Mouse (Mus musculus): ENCODE results near the gene Rab30. TPM values are rescaled to one million over a fixed set of nuclear protein-coding genes. Genes with fewer than 3 reads are reported as not detected.
"Not testable (repeated sequence)": the region's sequence is repeated elsewhere in the genome, so short reads cannot be mapped to it uniquely, and the experiment has no call there.

Gene Rab30
- polyA plus RNA-seq, 1 experiment from 2014 or later: 19.8 TPM

DNA sequence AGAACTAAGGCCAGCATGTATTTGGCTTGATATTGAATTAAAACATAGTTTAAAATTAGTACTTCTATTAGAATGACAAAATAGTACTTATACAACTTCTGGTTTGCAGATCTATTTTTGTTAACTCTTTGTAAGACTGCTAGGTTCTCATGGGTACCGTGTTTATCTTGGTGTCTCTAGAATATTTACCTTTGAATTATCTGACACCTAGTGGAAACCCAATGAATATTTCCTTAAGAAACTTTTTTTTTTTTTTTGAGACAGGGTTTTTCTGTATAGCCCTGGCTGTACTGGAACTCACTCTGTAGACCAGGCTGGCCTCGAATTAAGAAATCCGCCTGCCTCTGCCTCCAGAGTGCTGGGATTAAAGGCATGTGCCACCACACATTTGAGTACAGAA is 11.8 kb upstream of the Rab30 start:
- not testable (repeated sequence) for H3K9me3 ChIP-seq (replicated peaks); H3K9ac ChIP-seq; H3K4me2 ChIP-seq; ATAC-seq; H3K4me3 ChIP-seq; H3K27me3 ChIP-seq; H3K27ac ChIP-seq; H3K4me1 ChIP-seq
- H3K36me3 ChIP-seq (ENCODE audit: poor library complexity, severe bottlenecking): peaks cover 13% of the 10 kb centered on the region; the same call in 1 of the 2 replicates
- WGBS: 82% methylated on average over 3 of the region's 3 CpGs

DNA sequence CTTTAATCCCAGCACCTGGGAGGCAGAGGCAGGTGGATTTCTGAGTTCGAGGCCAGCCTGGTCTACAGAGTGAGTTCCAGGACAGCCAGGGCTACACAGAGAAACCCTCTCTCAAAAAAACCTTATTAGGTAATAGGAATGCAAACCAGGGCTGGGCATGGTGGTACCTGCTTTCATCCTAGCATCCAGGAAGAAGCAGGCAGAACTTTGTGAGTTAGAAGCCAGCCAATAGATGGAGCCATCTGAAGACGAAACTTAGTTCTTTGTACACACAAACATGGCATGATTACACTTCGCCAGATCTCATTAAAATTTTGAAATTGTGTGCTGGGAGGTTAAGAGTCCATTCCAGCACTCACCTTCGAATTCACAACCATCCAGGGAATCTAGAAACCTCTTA is 10.9 kb upstream of the Rab30 start:
- Histone ChIP-seq H3K27ac (no peak overlapping the region), H3K4me3 (no peak overlapping the region), H3K4me2 (no peak overlapping the region), H3K4me1 (no peaks in the 10 kb centered on the region), H3K36me3 (ENCODE audit: poor library complexity, severe bottlenecking) (peaks cover 13% of the 10 kb centered on the region; the same call in 1 of the 2 replicates), H3K9me3 (replicated peaks) (no peaks in the 10 kb centered on the region), H3K9ac (no peak overlapping the region), H3K27me3 (no peaks in the 10 kb centered on the region)
- 76% methylated on average over 4 of the region's 4 CpGs for WGBS
- 0 out of 2 replicates have a peak, but pooled peaks have one; percentile 7 for ATAC-seq

- ATAC-seq: peak; percentile 3
- H3K27ac ChIP-seq: no peak overlapping the region
- H3K36me3 ChIP-seq (ENCODE audit: poor library complexity, severe bottlenecking): peaks cover 18% of the 10 kb centered on the region; the same call in 1 of the 2 replicates
- no peaks in the 10 kb centered on the region for H3K4me1 ChIP-seq
- no peaks in the 10 kb centered on the region for H3K27me3 ChIP-seq
- H3K4me3 ChIP-seq: no peak overlapping the region
- no peaks in the 10 kb centered on the region for H3K9me3 ChIP-seq (replicated peaks)
- no peak overlapping the region for H3K4me2 ChIP-seq
- no peak overlapping the region for H3K9ac ChIP-seq
- 72% methylated on average over 3 of the region's 3 CpGs for WGBS
Observed at GRCm38 (mm10) chr7:92730959-92731358, 10.4 kb upstream of the Rab30 start.

GRCm38 (mm10) chr7:92732136-92732535 is 9.3 kb upstream of the Rab30 start:
- no peaks in the 10 kb centered on the region for H3K27me3 ChIP-seq
- H3K9ac ChIP-seq: no peak overlapping the region
- no peak overlapping the region for H3K4me2 ChIP-seq
- 93% methylated on average over 7 of the region's 7 CpGs for whole genome bisulfite sequencing
- no peaks in the 10 kb centered on the region for H3K9me3 ChIP-seq (replicated peaks)
- H3K27ac ChIP-seq: no peak overlapping the region
- peaks cover 3% of the 10 kb centered on the region; the same call in 1 of the 2 replicates for H3K4me1 ChIP-seq
- H3K36me3 ChIP-seq (ENCODE audit: poor library complexity, severe bottlenecking): peaks cover 23% of the 10 kb centered on the region
- H3K4me3 ChIP-seq: no peak overlapping the region
- ATAC-seq: no peak

GRCm38 (mm10) chr7:92737560-92737959 is 3.8 kb upstream of the Rab30 start:
- no peak overlapping the region for H3K9ac ChIP-seq

GRCm38 (mm10) chr7:92739956-92740355 is 1.4 kb upstream of the Rab30 start:
- Histone ChIP-seq H3K4me2 (peak overlapping the region; percentile 63), H3K4me3 (peak overlapping the region; percentile 85), H3K9me3 (replicated peaks) (no peaks in the 10 kb centered on the region), H3K27ac (no peak overlapping the region), H3K4me1 (peaks cover 41% of the 10 kb centered on the region), H3K9ac (peak overlapping the region; percentile 98), H3K36me3 (ENCODE audit: poor library complexity, severe bottlenecking) (peaks cover 16% of the 10 kb centered on the region; the same call in 1 of the 2 replicates), H3K27me3 (no peaks in the 10 kb centered on the region)
- WGBS: 31% methylated on average over 6 of the region's 6 CpGs
- ATAC-seq: no peak

More at GRCm38 (mm10) chr7:92737560-92737959, 3.8 kb upstream of the Rab30 start:
- peaks cover 26% of the 10 kb centered on the region for H3K36me3 ChIP-seq (ENCODE audit: poor library complexity, severe bottlenecking)
- no peak overlapping the region for H3K27ac ChIP-seq
- no peak for ATAC-seq
- no peaks in the 10 kb centered on the region for H3K27me3 ChIP-seq
- peaks cover 28% of the 10 kb centered on the region for H3K4me1 ChIP-seq
- no peak overlapping the region for H3K4me3 ChIP-seq
- WGBS: 80% methylated on average over 1 of the region's 1 CpGs
- H3K9me3 ChIP-seq (replicated peaks): no peaks in the 10 kb centered on the region
- peak overlapping the region; percentile 5; the same call in 1 of the 2 replicates for H3K4me2 ChIP-seq

DNA sequence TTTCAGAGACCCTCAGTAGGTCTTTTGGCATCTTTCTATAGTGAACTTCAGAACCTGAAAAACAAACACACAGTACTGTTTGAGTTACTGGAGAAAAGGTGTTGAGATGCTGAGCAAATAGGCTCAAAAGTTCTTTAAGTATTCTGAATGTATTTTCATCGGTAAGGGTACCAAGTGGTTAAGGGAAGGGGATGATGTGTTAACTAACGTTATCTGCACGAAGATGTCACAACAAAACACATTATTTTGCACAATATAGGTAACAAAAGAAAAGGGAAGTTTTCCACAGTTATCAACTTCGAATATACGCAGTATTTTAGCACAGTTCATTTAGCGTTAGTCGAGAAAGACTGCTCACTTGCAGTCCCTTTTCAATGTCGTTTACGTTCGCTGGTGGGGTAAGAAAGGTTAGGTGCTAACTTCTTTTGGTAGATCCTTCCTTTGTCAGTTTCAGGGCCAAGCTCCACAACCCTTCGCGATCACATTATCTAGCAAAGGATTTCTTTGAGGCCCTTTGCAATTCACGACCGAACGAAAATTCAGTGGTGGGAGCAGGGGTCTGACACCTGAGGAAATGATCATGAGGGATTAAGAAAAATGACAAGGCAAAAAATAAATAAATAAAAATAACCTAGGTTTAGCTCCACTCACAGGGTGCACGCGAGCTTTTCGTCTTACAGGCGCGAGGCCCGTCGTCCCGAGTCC is 840 bp upstream of the Rab30 start:
- no peaks in the 10 kb centered on the region for H3K9me3 ChIP-seq (replicated peaks)
- under 1% methylated on average over 23 of the region's 23 CpGs for WGBS
- peak overlapping the region; percentile 63 for H3K4me2 ChIP-seq
- H3K4me3 ChIP-seq: peak overlapping the region; percentile 85
- H3K27me3 ChIP-seq: no peaks in the 10 kb centered on the region
- H3K36me3 ChIP-seq (ENCODE audit: poor library complexity, severe bottlenecking): peaks cover 15% of the 10 kb centered on the region; the same call in 1 of the 2 replicates
- H3K9ac ChIP-seq: peak overlapping the region; percentile 98
- H3K27ac ChIP-seq: peak overlapping the region; percentile 95
- ATAC-seq: no peak
- H3K4me1 ChIP-seq: peaks cover 41% of the 10 kb centered on the region

GRCm38 (mm10) chr7:92741861-92742249 is 452 bp downstream of the Rab30 start:
- Histone ChIP-seq H3K36me3 (ENCODE audit: poor library complexity, severe bottlenecking) (peaks cover 8% of the 10 kb centered on the region; the same call in 1 of the 2 replicates), H3K4me3 (peak overlapping the region; percentile 85), H3K27me3 (no peaks in the 10 kb centered on the region), H3K4me1 (peaks cover 38% of the 10 kb centered on the region), H3K9me3 (replicated peaks) (no peaks in the 10 kb centered on the region), H3K9ac (peak overlapping the region; percentile 70), H3K4me2 (peak overlapping the region; percentile 63), H3K27ac (peak overlapping the region; percentile 68)
- peak; percentile 29 for ATAC-seq
- WGBS: 0% methylated on average over 9 of the region's 9 CpGs

GRCm38 (mm10) chr7:92742341-92742741 is 938 bp downstream of the Rab30 start:
- H3K27ac ChIP-seq: no peak overlapping the region
- H3K4me2 ChIP-seq: peak overlapping the region; percentile 63
- peaks cover 38% of the 10 kb centered on the region for H3K4me1 ChIP-seq
- no peaks in the 10 kb centered on the region for H3K9me3 ChIP-seq (replicated peaks)
- peak overlapping the region; percentile 70 for H3K9ac ChIP-seq
- H3K4me3 ChIP-seq: peak overlapping the region; percentile 85
- ATAC-seq: no peak
- no peaks in the 10 kb centered on the region for H3K27me3 ChIP-seq
- H3K36me3 ChIP-seq (ENCODE audit: poor library complexity, severe bottlenecking): peaks cover 6% of the 10 kb centered on the region; the same call in 1 of the 2 replicates
- 0% methylated on average over 16 of the region's 16 CpGs for WGBS

DNA sequence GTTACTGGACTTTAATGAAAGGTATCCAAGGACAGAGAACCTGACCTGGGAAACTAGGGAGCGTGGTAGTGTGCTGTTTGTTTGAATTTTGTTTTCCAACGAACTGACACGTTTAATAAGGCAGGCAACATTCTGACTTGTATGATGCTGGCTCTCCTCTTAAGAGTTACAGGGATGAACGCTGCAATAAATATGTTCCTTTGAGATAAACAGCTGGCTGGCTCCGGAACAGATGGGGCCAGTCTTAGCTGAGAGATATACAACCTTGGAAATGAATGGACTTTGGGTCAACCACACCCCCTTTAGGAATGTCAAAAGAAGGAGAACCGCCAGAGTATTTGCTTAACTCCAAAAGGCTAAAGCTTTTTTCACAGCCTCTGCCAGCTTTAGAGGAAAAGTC is 1.4 kb downstream of the Rab30 start:
- Histone ChIP-seq H3K27ac (no peak overlapping the region), H3K9me3 (replicated peaks) (no peaks in the 10 kb centered on the region), H3K4me2 (peak overlapping the region; percentile 63), H3K4me1 (peaks cover 36% of the 10 kb centered on the region), H3K27me3 (no peaks in the 10 kb centered on the region), H3K36me3 (ENCODE audit: poor library complexity, severe bottlenecking) (peaks cover 6% of the 10 kb centered on the region; the same call in 1 of the 2 replicates), H3K4me3 (peak overlapping the region; percentile 85), H3K9ac (peak overlapping the region; percentile 70)
- WGBS: 2% methylated on average over 6 of the region's 6 CpGs
- ATAC-seq: no peak

- ATAC-seq: no peak
- H3K27ac ChIP-seq: no peak overlapping the region
- H3K4me3 ChIP-seq: peak overlapping the region; percentile 85
- H3K4me2 ChIP-seq: peak overlapping the region; percentile 63
- H3K27me3 ChIP-seq: no peaks in the 10 kb centered on the region
- peak overlapping the region; percentile 70 for H3K9ac ChIP-seq
- peaks cover 30% of the 10 kb centered on the region for H3K4me1 ChIP-seq
- no peaks in the 10 kb centered on the region for H3K9me3 ChIP-seq (replicated peaks)
- peaks cover under 1% of the 10 kb centered on the region; the same call in 1 of the 2 replicates for H3K36me3 ChIP-seq (ENCODE audit: poor library complexity, severe bottlenecking)
- 3% methylated on average over 6 of the region's 6 CpGs for WGBS
Observed at GRCm38 (mm10) chr7:92743325-92743724, 1.9 kb downstream of the Rab30 start.

DNA sequence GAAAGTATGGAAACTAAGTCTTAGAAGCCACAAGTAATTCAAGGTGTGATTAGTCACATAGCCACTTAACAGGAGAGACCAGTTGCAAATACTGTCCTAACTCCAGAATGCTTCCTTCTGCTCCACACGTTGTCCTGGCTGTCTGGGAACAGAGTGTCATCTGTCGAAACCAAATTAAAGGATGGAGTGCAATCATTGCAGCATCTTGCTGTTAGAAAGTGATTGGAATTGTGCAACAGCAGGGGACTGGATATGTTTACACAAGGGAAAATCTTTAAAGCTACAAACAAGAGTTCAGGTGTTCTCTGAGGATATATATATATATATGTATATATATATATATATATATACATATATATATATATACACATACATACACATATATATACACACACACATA is 9.0 kb downstream of the Rab30 start:
- no peaks in the 10 kb centered on the region for H3K36me3 ChIP-seq (ENCODE audit: poor library complexity, severe bottlenecking)
- H3K4me2 ChIP-seq: no peak overlapping the region
- H3K9me3 ChIP-seq (replicated peaks): no peaks in the 10 kb centered on the region
- no peak overlapping the region for H3K9ac ChIP-seq
- no peak overlapping the region for H3K4me3 ChIP-seq
- H3K27me3 ChIP-seq: no peaks in the 10 kb centered on the region
- no peak for ATAC-seq
- no peak overlapping the region for H3K27ac ChIP-seq
- WGBS: 75% methylated on average over 2 of the region's 2 CpGs
- H3K4me1 ChIP-seq: no peaks in the 10 kb centered on the region
